Mouse (Mus musculus) cerebellum, adult 2 months (tissue): Measurements from ENCODE around the gene Foxd1. TPM values are rescaled to one million over a fixed set of nuclear protein-coding genes. Genes with fewer than 3 reads are reported as not detected.

Source experiments
- DNase-seq, 2 experiments: peaks; one replicate each; pipeline ENCODE4 v3.0.0; 2021
- H3K27ac ChIP-seq: fragments of 200-500 bp; 2 replicates; pipeline ENCODE4 v1.5.1; 2012; ENCODE audit warnings: low read length, control low read depth, inconsistent platforms; ENCODE audit not compliant: insufficient read depth
- H3K27me3 ChIP-seq: fragments of 200-500 bp; 2 replicates; pipeline ENCODE4 v1.6.1; 2012; ENCODE audit warnings: inconsistent platforms, mild to moderate bottlenecking, low read length, moderate library complexity; ENCODE audit not compliant: control insufficient read depth, insufficient read depth
- H3K4me1 ChIP-seq: fragments of 200-500 bp; 2 replicates; pipeline ENCODE4 v1.6.1; 2011; ENCODE audit warnings: low read length; ENCODE audit not compliant: control insufficient read depth, insufficient read depth
- H3K4me3 ChIP-seq: fragments of 200-500 bp; replicated peaks from 2 replicates; pipeline ENCODE3; 2011; ENCODE audit warnings: mild to moderate bottlenecking, low read depth, low read length, control low read depth; ENCODE audit not compliant: insufficient read depth
- CTCF ChIP-seq: fragments of 200-500 bp; IDR thresholded peaks from 2 replicates; pipeline ENCODE4 v1.5.1; 2011; ENCODE audit warnings: low read depth, mild to moderate bottlenecking, control low read depth, low read length, moderate library complexity, borderline replicate concordance; ENCODE audit not compliant: insufficient read depth
- POLR2A ChIP-seq: fragments of 200-500 bp; IDR thresholded peaks from 2 replicates; pipeline ENCODE4 v1.6.1; 2011; ENCODE audit warnings: low read length, control low read depth, borderline replicate concordance; ENCODE audit not compliant: insufficient read depth
- WGBS: fragments of 180-500 bp; shearing (Covaris S2); methylation state at CpG from one replicate; pipeline ENCODE4 v1.1.7; 2018; 5-methylcytosine and 5-hydroxymethylcytosine counted together
- polyA plus RNA-seq: library from polyadenylated mRNA; depleted of rRNA; stranded (reverse); fragments of >200 nt; gene quantifications from 2 replicates; pipeline ENCODE4 v1.2.3, GENCODE M21; 2012

Foxd1 gene
- polyA plus RNA-seq, 1 experiment: 0.49 TPM

DNA sequence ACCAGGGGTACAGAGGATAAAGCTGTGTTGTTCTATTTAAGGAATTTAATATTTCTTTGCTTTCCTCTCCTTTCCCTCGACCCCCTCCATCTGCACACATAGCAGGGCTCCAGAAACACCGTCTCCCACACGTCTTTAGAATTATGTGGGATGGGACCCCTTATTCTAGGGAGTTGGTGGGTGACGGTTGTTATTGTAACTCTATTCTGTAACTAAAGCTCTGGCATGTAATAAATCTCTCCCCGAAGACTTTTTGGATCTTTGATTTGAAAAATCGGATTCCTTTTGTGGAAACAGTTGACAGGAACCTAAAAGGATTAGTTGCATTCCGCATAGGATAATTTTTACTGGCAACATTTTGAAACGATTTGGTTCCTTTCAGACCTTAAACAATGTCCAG is 11.0 kb downstream of the Foxd1 start:
- TF ChIP-seq POLR2A: no peak
- no peak for TF ChIP-seq CTCF
- DNase-seq: no peak
- 3% methylated on average over 8 of the region's 8 CpGs for WGBS
- Histone ChIP-seq H3K27ac (no peak overlapping the region), H3K27me3 (peaks cover 13% of the 10 kb centered on the region; the same call in 1 of the 2 replicates), H3K4me3 (no peak overlapping the region), H3K4me1 (no peaks in the 10 kb centered on the region)

DNA sequence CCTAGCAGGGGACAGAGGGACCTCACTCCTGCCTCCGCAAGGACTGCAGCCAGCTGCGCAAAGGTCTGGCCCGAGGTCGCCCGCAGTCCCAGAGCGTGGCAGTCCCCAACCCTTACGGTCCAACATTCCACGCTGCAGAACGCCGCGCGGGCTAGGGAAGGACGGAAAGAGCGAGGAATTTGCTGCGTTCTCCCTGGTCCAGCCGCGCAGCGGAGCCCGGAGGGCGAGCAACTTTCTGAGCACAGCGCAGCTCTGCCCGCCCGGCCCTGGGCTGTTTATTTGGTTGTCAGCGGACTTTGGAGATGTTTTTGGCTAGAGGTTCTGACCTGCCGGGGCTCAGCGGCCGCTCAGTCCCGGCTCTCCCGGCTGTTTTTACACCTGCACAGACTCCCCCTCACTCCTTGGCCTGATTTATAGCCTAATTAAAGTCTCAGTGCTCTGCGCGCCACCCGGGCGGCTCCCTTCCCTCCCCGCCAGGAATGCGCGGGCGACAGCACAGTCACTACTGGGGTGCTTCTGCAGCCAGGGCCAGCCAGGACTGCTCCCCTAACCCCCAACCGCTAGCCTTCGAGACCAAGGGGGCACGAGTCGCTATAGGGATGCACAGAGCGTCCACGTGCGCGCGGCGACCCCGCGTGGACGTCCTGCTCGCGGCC is 11.9 kb downstream of the Foxd1 start:
- Histone ChIP-seq H3K4me1 (no peaks in the 10 kb centered on the region), H3K27ac (no peak overlapping the region), H3K27me3 (peaks cover 13% of the 10 kb centered on the region; the same call in 1 of the 2 replicates), H3K4me3 (no peak overlapping the region)
- TF ChIP-seq POLR2A: no peak
- no peak for TF ChIP-seq CTCF
- no peak for DNase-seq
- WGBS: 2% methylated on average over 52 of the region's 52 CpGs

DNA sequence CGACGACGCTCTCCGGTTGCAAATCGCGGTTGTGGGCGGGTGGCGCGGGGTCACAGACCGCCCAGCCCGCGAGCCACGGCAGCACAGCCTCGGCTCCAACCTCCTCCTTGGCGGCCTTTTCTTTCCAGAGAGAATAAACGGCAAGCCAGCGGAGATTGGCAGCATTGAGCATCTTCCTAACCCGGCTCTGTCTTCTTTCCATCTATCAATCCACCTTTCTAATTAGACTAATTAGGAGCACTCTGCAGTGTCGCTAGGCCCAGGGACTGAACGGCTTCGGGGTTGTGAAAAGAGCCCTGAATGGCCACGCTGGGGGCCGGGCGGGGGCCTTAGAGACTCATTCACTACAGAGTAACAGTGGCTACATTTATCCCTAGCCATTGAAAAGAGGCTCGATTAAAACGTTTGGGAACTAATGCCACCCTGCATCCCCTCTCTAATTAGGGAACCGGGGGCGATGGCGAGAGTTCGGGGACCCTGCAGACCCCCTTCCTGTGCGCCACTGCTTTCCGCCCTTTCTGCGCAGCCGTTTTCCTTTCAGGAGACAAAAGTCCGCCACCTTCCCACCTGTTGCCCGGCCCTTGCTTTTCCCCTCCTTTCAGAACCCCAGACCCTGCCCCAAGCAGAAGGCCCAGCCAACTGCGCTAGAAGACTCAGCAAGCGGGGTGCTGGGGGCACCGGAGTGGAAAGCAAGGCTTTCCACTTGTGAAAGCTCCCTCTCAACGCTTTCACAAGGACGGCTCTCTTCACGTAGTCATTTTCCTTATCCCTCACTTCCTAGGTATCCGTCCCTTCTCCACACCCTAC is 12.6 kb downstream of the Foxd1 start:
- peaks cover 11% of the 10 kb centered on the region; the same call in 1 of the 2 replicates for H3K27me3 ChIP-seq
- 2% methylated on average over 43 of the region's 43 CpGs for WGBS
- H3K4me1 ChIP-seq: no peaks in the 10 kb centered on the region
- no peak overlapping the region for H3K4me3 ChIP-seq
- DNase-seq: no peak
- H3K27ac ChIP-seq: no peak overlapping the region
- no peak for TF ChIP-seq CTCF
- no peak for TF ChIP-seq POLR2A

DNA sequence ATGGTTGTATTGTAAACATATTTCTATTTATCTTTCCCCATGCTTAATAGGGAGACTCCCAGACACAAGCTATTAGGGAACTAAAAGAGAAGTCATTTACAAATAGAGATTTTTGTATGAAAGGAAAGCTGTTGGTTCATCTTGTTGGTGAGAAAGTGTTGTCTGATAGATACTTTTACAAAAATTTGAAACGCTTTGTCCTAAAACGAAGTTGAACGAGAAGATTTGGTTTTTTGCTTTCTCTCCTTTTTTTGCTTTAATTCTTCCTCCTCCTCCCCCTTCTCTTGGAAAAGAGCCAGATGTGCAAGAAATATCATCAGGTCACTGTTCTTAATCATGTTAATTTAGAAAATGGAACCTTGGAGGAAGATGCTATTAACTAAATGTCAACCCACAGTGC is 13.6 kb downstream of the Foxd1 start:
- Histone ChIP-seq H3K4me3 (no peak overlapping the region), H3K4me1 (no peaks in the 10 kb centered on the region), H3K27ac (no peak overlapping the region), H3K27me3 (peaks cover 9% of the 10 kb centered on the region; the same call in 1 of the 2 replicates)
- no peak for TF ChIP-seq POLR2A
- TF ChIP-seq CTCF: no peak
- 13% methylated on average over 3 of the region's 3 CpGs for WGBS
- DNase-seq: no peak

DNA sequence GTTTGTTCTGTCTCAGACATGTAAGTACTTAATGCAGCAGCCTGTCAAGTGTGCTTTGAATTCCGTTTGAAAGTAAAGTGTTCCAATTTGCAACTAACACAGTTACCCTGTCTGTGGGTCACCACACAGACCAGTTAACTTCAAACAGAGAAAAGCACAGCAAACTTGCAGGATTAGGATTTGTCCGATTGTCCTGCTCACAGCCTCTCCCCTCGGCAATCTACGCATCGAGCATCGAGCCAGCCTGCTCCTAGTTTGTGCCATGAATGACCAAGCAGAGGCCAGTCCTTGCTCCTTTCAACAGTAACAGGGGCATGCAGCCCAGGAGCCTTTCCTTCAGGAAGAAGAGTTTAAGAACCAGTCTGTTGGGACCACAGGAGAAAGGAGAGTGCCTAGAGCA is 15.0 kb downstream of the Foxd1 start:
- H3K4me3 ChIP-seq: no peak overlapping the region
- 18% methylated on average over 6 of the region's 6 CpGs for WGBS
- no peak for TF ChIP-seq CTCF
- DNase-seq: no peak
- peaks cover 7% of the 10 kb centered on the region; the same call in 1 of the 2 replicates for H3K27me3 ChIP-seq
- H3K4me1 ChIP-seq: no peaks in the 10 kb centered on the region
- no peak overlapping the region for H3K27ac ChIP-seq

DNA sequence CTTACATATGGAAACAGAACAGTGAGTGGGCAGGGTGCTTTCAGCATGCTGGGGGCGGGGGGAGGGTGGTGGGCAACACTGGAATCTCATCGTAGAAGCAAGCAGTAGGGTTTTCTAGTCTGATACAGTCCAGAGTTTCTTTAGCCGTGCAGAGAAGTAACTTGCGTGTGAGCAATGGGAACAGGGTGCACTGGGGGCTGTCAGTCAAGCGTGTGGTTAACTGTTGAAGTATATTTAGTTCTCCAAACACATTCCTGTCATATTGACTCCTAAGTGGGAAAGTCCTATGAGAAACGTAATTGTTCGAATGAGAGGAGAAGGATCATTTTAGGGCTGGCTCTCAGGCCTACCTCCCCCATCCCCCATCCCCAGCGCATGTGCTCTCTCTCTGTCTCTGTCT is 20.5 kb downstream of the Foxd1 start:
- TF ChIP-seq POLR2A (no peak), CTCF (no peak)
- no peak overlapping the region for H3K27ac ChIP-seq
- H3K4me3 ChIP-seq: no peak overlapping the region
- DNase-seq: no peak
- WGBS: 69% methylated on average over 8 of the region's 8 CpGs
- no peaks in the 10 kb centered on the region for H3K4me1 ChIP-seq
- H3K27me3 ChIP-seq: peaks cover 1% of the 10 kb centered on the region; the same call in 1 of the 2 replicates

DNA sequence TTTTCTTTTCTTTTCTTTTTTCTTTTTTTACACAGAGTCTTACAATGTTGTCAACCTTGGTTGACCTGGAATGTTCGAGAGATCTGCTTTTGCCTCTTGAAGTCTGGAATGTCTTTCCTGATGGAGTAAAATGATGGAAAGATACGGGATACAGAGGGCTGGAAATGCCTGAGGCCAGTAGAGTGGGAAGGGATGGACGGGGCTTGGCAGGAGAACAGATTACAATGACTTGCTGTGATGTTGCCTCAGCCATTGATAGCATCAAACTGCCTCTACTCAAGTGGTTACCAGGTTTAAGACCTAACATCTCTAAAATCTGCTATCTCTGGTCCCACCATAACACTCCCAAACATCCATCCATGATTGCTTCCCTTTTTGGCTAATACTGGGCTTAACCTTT is 20.9 kb downstream of the Foxd1 start:
- Histone ChIP-seq H3K4me3 (no peak overlapping the region), H3K27me3 (no peaks in the 10 kb centered on the region), H3K27ac (no peak overlapping the region), H3K4me1 (no peaks in the 10 kb centered on the region)
- TF ChIP-seq CTCF (no peak), POLR2A (no peak)
- DNase-seq: no peak
- WGBS: 62% methylated on average over 3 of the region's 3 CpGs

DNA sequence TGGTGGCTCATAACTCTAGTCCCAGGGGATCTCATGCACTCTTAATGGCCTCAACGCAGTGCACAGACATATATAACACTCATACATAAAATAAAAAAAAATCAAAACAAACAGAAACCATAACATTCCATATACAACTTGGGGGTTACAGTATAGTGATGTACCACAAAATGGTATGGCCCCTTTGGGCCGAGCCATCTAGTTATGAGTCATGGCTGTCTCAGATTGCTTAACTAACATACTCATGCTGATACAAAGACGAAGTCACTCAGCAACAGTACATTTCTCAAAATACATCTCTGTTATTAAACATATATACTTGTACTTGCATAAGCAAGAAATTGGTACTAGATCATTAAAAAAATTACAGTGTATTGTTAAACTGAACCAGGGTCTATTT is 23.7 kb downstream of the Foxd1 start:
- Histone ChIP-seq H3K27me3 (no peaks in the 10 kb centered on the region; the same call in 1 of the 2 replicates), H3K27ac (no peak overlapping the region), H3K4me3 (no peak overlapping the region), H3K4me1 (no peaks in the 10 kb centered on the region)
- TF ChIP-seq POLR2A: no peak
- no peak for TF ChIP-seq CTCF
- 92% methylated on average over 3 of the region's 3 CpGs for WGBS
- no peak for DNase-seq
